ENCODE assay signal across 8 mouse cellular contexts in genomic region chr14:96518954-96519682, GRCm38 (mm10). TPM values are rescaled to one million over a fixed set of nuclear protein-coding genes. Genes with fewer than 3 reads are reported as not detected.
A peak's percentile ranks its signal among the peaks of the same experiment; 100 is the strongest.
DNase-seq lines count a peak whose midpoint lies in the region; ATAC-seq and TF ChIP-seq lines count a peak whose summit lies in the region.

Klhl1 (minus strand) TSS chr14:96519102.

- no peaks in the 10 kb centered on the region for H3K36me3 ChIP-seq in C2C12 (ENCODE audit: control insufficient read depth, insufficient read depth)
- H3K36me3 ChIP-seq in forebrain, postnatal 0 days (ENCODE audit: insufficient read depth) = no peaks in the 10 kb centered on the region
- no peaks in the 10 kb centered on the region for H3K36me3 ChIP-seq in liver, embryonic 13.5 days
- no peaks in the 10 kb centered on the region for H3K36me3 ChIP-seq in stomach, embryonic 16.5 days (ENCODE audit: control insufficient read depth, insufficient read depth, low read length)

- peak; percentile 91 for ATAC-seq in forebrain, postnatal 0 days
- no peak for ATAC-seq in liver, embryonic 13.5 days (ENCODE audit: low read depth)
- ATAC-seq in stomach, embryonic 16.5 days (ENCODE audit: insufficient read depth, low FRiP score) = no peak
- no peak for ATAC-seq in monocyte, adult 5-6 weeks (replicated peaks; ENCODE audit: insufficient number of reproducible peaks, low FRiP score, low TSS enrichment, poor library complexity, severe bottlenecking)

- no peaks in the 10 kb centered on the region for H3K27me3 ChIP-seq in cerebellum, adult 2 months (ENCODE audit: control insufficient read depth, insufficient read depth, low read length)
- H3K27me3 ChIP-seq in C2C12 (ENCODE audit: control insufficient read depth, insufficient read depth, insufficient read length) = no peaks in the 10 kb centered on the region
- no peaks in the 10 kb centered on the region for H3K27me3 ChIP-seq in forebrain, postnatal 0 days (ENCODE audit: insufficient read depth, low read length)
- H3K27me3 ChIP-seq in liver, embryonic 13.5 days = peaks cover 10% of the 10 kb centered on the region
- H3K27me3 ChIP-seq in stomach, embryonic 16.5 days (ENCODE audit: control insufficient read depth, insufficient read depth, low read length) = peaks cover 7% of the 10 kb centered on the region

- no peak for DNase-seq in cerebellum, adult 2 months
- DNase-seq in cerebellum, adult 9-10 months = no peak
- DNase-seq in forebrain, postnatal 0 days = no peak
- no peak for DNase-seq in liver, embryonic 13.5 days
- no peak for DNase-seq in adrenal gland, postnatal 10 days

- no peaks in the 10 kb centered on the region; the same call in 1 of the 2 replicates for H3K4me1 ChIP-seq in cerebellum, adult 2 months (ENCODE audit: control insufficient read depth, insufficient read depth, low read length)
- peaks cover 7% of the 10 kb centered on the region; the same call in 1 of the 2 replicates for H3K4me1 ChIP-seq in forebrain, postnatal 0 days (ENCODE audit: insufficient read depth)
- H3K4me1 ChIP-seq in liver, embryonic 13.5 days (replicated peaks) = no peaks in the 10 kb centered on the region
- 0 out of 2 replicates have a peak, but pooled peaks cover 4% of the 10 kb centered on the region for H3K4me1 ChIP-seq in stomach, embryonic 16.5 days (ENCODE audit: control insufficient read depth, insufficient read depth, low read length)

- no peaks in the 10 kb centered on the region for H3K9me3 ChIP-seq in forebrain, postnatal 0 days (ENCODE audit: low read length)
- no peaks in the 10 kb centered on the region for H3K9me3 ChIP-seq in liver, embryonic 13.5 days (replicated peaks)
- no peaks in the 10 kb centered on the region for H3K9me3 ChIP-seq in stomach, embryonic 16.5 days (replicated peaks; ENCODE audit: control insufficient read depth, low read length)

- no peak for TF ChIP-seq POLR2A in cerebellum, adult 2 months (IDR thresholded peaks at IDR 0.05; ENCODE audit: borderline replicate concordance, insufficient read depth, low read length)

- no peak for TF ChIP-seq CTCF in cerebellum, adult 2 months (IDR thresholded peaks at IDR 0.05; ENCODE audit: borderline replicate concordance, insufficient read depth, low read depth, low read length)
- no peak for TF ChIP-seq CTCF in C2C12 (IDR thresholded peaks at IDR 0.05; ENCODE audit: control insufficient read depth, insufficient read depth, insufficient read length)
- TF ChIP-seq CTCF in forebrain, postnatal 0 days (IDR thresholded peaks at IDR 0.05; ENCODE audit: low read depth) = no peak

- peak within 1 kb of the TSS; percentile 34 for H3ac ChIP-seq in C2C12 (ENCODE audit: control insufficient read depth, insufficient read length, low read depth)

- 18% methylated on average over 13 of the region's 13 CpGs for WGBS in cerebellum, adult 2 months
- 40% methylated on average over 13 of the region's 13 CpGs for WGBS in forebrain, postnatal 0 days
- 48% methylated on average over 13 of the region's 13 CpGs for WGBS in liver, embryonic 13.5 days (ENCODE audit: insufficient replicate concordance)
- WGBS in stomach, embryonic 16.5 days = 43% methylated on average over 13 of the region's 13 CpGs

- no peaks in the 10 kb centered on the region for H3K79me2 ChIP-seq in C2C12 (ENCODE audit: control insufficient read depth, insufficient read depth)

- no peak within 1 kb of the TSS for H3K27ac ChIP-seq in cerebellum, adult 2 months (ENCODE audit: insufficient read depth, low read length)
- H3K27ac ChIP-seq in forebrain, postnatal 0 days (ENCODE audit: low read depth, low read length) = peak within 1 kb of the TSS; percentile 17; the same call in 1 of the 2 replicates
- no peak within 1 kb of the TSS for H3K27ac ChIP-seq in liver, embryonic 13.5 days
- no peak within 1 kb of the TSS for H3K27ac ChIP-seq in stomach, embryonic 16.5 days (ENCODE audit: low read length)

- H3K9ac ChIP-seq in forebrain, postnatal 0 days = peak within 1 kb of the TSS; percentile 68
- no peak within 1 kb of the TSS for H3K9ac ChIP-seq in liver, embryonic 13.5 days
- H3K9ac ChIP-seq in stomach, embryonic 16.5 days (ENCODE audit: low read length) = peak within 1 kb of the TSS; percentile 32

- H3K4me3 ChIP-seq in cerebellum, adult 2 months (replicated peaks; ENCODE audit: insufficient read depth, low read depth, low read length) = peak within 1 kb of the TSS; percentile 45
- H3K4me3 ChIP-seq in C2C12 (ENCODE audit: insufficient read depth, poor library complexity, severe bottlenecking) = peak within 1 kb of the TSS; percentile 23
- peak within 1 kb of the TSS; percentile 61 for H3K4me3 ChIP-seq in forebrain, postnatal 0 days (ENCODE audit: low read depth, low read length)
- no peak within 1 kb of the TSS for H3K4me3 ChIP-seq in liver, embryonic 13.5 days (replicated peaks)
- peak within 1 kb of the TSS; percentile 37 for H3K4me3 ChIP-seq in stomach, embryonic 16.5 days (replicated peaks; ENCODE audit: low read length)

- H3K79me3 ChIP-seq in C2C12 (ENCODE audit: low read depth) = no peaks in the 10 kb centered on the region

- H3K4me2 ChIP-seq in forebrain, postnatal 0 days (ENCODE audit: low read depth) = peak within 1 kb of the TSS; percentile 94
- H3K4me2 ChIP-seq in liver, embryonic 13.5 days = peak within 1 kb of the TSS; percentile 42
- H3K4me2 ChIP-seq in stomach, embryonic 16.5 days (ENCODE audit: low read depth, low read length) = peak within 1 kb of the TSS; percentile 76

TF ChIP-seq in C2C12, 6 proteins besides CTCF, POLR2A, EP300 and RAD21:
- TF ChIP-seq FOSL1 (IDR thresholded peaks at IDR 0.05; ENCODE audit: insufficient read depth, low read length, poor library complexity, severe bottlenecking) = peak; percentile 7
- no peak for TF ChIP-seq MYOD1 (IDR thresholded peaks at IDR 0.05; ENCODE audit: control insufficient read depth, insufficient read length, low read depth)

RNA-seq across cellular contexts. Expression of gene Klhl1, which starts in this region (rescaled TPM):
- polyA plus RNA-seq in cerebellum, adult 2 months (2012; rRNA removed) = 3.3 and 3.8 TPM in 2 replicates
- 0.02 TPM for polyA plus RNA-seq in C2C12 (2012; fragmentation: generic; extraction: Trizol)
- 6.5 and 7.3 TPM in 2 replicates for total RNA-seq in forebrain, postnatal 0 days (2014; rRNA removed)
- polyA plus RNA-seq in forebrain, postnatal 0 days (2015; fragmentation: Nextera tagmentation; extraction: Ambion mirVana) = 2.8 and 2.9 TPM in 2 replicates
- not detected in 2 replicates for polyA plus RNA-seq in liver, embryonic 13.5 days (2015; fragmentation: Nextera tagmentation; extraction: Ambion mirVana)
- polyA plus RNA-seq in stomach, embryonic 16.5 days (2015; fragmentation: Nextera tagmentation; extraction: Ambion mirVana) = 0.44 and 0.47 TPM in 2 replicates
- total RNA-seq in monocyte, adult 5-6 weeks (2017) = not detected in 3 replicates
- not detected for total RNA-seq in adrenal gland, postnatal 10 days (2021)

Comparison
In these comparisons a context has a peak if more than half of its experiments do, and no peak if none do; other contexts are left out.
1. H3K4me2 ChIP-seq: peak in every context shown above with its lines; median percentile 94 in forebrain, postnatal 0 days; 76 in stomach, embryonic 16.5 days; 42 in liver, embryonic 13.5 days.